Mouse (Mus musculus) embryo, embryonic 10.5 days (tissue): ENCODE measurements around the gene Zeb2.

ENCODE experiments used
- DNase-seq: peaks from one replicate; pipeline ENCODE4 v3.0.0-alpha.2; 2015; ENCODE audit warnings: low spot score

Gene Zeb2

GRCm38 (mm10) chr2:45117087-45117561 lies at the start of gene Zeb2:
Gene Zeb2, minus strand, starts transcription at chr2:45117395.
- peak; percentile 84 for DNase-seq

- no peak for DNase-seq
Observed at GRCm38 (mm10) chr2:45158785-45159184, 41.6 kb upstream of the Zeb2 start.

- DNase-seq = peak; percentile 27
Observed at GRCm38 (mm10) chr2:45158351-45158782, 41.2 kb upstream of the Zeb2 start.

- no peak for DNase-seq
Observed at GRCm38 (mm10) chr2:45153315-45153714, 36.1 kb upstream of the Zeb2 start.

- DNase-seq = no peak
Observed at GRCm38 (mm10) chr2:45143162-45143561, 26.0 kb upstream of the Zeb2 start.

- DNase-seq = no peak
Observed at GRCm38 (mm10) chr2:45138906-45139305, 21.7 kb upstream of the Zeb2 start.

- no peak for DNase-seq
Observed at GRCm38 (mm10) chr2:45136783-45137182, 19.6 kb upstream of the Zeb2 start.

- DNase-seq = no peak
Observed at GRCm38 (mm10) chr2:45133225-45133624, 16.0 kb upstream of the Zeb2 start.

- no peak for DNase-seq
Observed at GRCm38 (mm10) chr2:45130461-45131156, 13.4 kb upstream of the Zeb2 start.

GRCm38 (mm10) chr2:45129556-45129955 lies 12.4 kb upstream of the Zeb2 start:
- DNase-seq = no peak

- no peak for DNase-seq
Observed at GRCm38 (mm10) chr2:45128696-45129095, 11.5 kb upstream of the Zeb2 start.

GRCm38 (mm10) chr2:45126401-45126800 lies 9.2 kb upstream of the Zeb2 start:
- DNase-seq = no peak

- DNase-seq = no peak
Observed at GRCm38 (mm10) chr2:45125181-45125580, 8.0 kb upstream of the Zeb2 start.

- DNase-seq = no peak
Observed at GRCm38 (mm10) chr2:45123490-45123889, 6.3 kb upstream of the Zeb2 start.

GRCm38 (mm10) chr2:45118121-45118520 lies 926 bp upstream of the Zeb2 start:
- DNase-seq = no peak

- no peak for DNase-seq
Observed at GRCm38 (mm10) chr2:45117592-45117991, 397 bp upstream of the Zeb2 start.

GRCm38 (mm10) chr2:45116531-45117024 lies 617 bp downstream of the Zeb2 start:
- DNase-seq = peak; percentile 73

GRCm38 (mm10) chr2:45115720-45116495 lies 1.3 kb downstream of the Zeb2 start:
- DNase-seq = peak; percentile 79

GRCm38 (mm10) chr2:45115211-45115610 lies 2.0 kb downstream of the Zeb2 start:
- DNase-seq = no peak

GRCm38 (mm10) chr2:45114596-45114995 lies 2.6 kb downstream of the Zeb2 start:
- peak; percentile 60 for DNase-seq

GRCm38 (mm10) chr2:45113912-45114311 lies 3.3 kb downstream of the Zeb2 start:
- no peak for DNase-seq

- DNase-seq = peak; percentile 86
Observed at GRCm38 (mm10) chr2:45112891-45113683, 4.1 kb downstream of the Zeb2 start.
